Mouse (Mus musculus): ENCODE measurements at regions not wholly inside any gene's neighbourhood (a gene's known extent, or its start where the extent isn't known, plus 50 kb on each side); places are given as distances from the start of the nearest gene placed in this dataset.

- peak in 1 of 2 experiments; percentile 30 for DNase-seq (ENCODE audit: low spot score in 2 of 2)
Measured at GRCm38 (mm10) chr8:115478406-115479060, 229.1 kb downstream of the Maf start.

GRCm38 (mm10) chr8:115476071-115476470 lies 231.5 kb downstream of the Maf start:
- DNase-seq (ENCODE audit: low spot score in 2 of 2): no peak

GRCm38 (mm10) chr8:115475156-115475555 lies 232.4 kb downstream of the Maf start:
- no peak for DNase-seq (ENCODE audit: low spot score in 2 of 2)

- no peak for DNase-seq (ENCODE audit: low spot score in 2 of 2)
Measured at GRCm38 (mm10) chr8:115473974-115474373, 233.6 kb downstream of the Maf start.

GRCm38 (mm10) chr8:115466553-115466952 lies 241.0 kb downstream of the Maf start:
- DNase-seq (ENCODE audit: low spot score in 2 of 2): no peak

- no peak for DNase-seq (ENCODE audit: low spot score in 2 of 2)
Measured at GRCm38 (mm10) chr8:115466122-115466521, 241.5 kb downstream of the Maf start.

GRCm38 (mm10) chr8:115462657-115463056 lies 244.9 kb downstream of the Maf start:
- no peak for DNase-seq (ENCODE audit: low spot score in 2 of 2)

GRCm38 (mm10) chr8:115458119-115458518 lies 249.5 kb downstream of the Maf start:
- no peak for DNase-seq (ENCODE audit: low spot score in 2 of 2)

GRCm38 (mm10) chr8:115450789-115451188 lies 256.8 kb downstream of the Maf start:
- no peak for DNase-seq (ENCODE audit: low spot score in 2 of 2)

- DNase-seq (ENCODE audit: low spot score in 2 of 2): no peak
Measured at GRCm38 (mm10) chr8:115448367-115448766, 259.2 kb downstream of the Maf start.

GRCm38 (mm10) chr8:115444519-115444918 lies 263.1 kb downstream of the Maf start:
- DNase-seq (ENCODE audit: low spot score in 2 of 2): no peak

GRCm38 (mm10) chr8:115441943-115442550 lies 265.5 kb downstream of the Maf start:
- DNase-seq (ENCODE audit: low spot score in 2 of 2): no peak

GRCm38 (mm10) chr8:115441323-115441722 lies 266.3 kb downstream of the Maf start:
- DNase-seq (ENCODE audit: low spot score in 2 of 2): no peak

GRCm38 (mm10) chr8:115440151-115440550 lies 267.4 kb downstream of the Maf start:
- DNase-seq (ENCODE audit: low spot score in 2 of 2): no peak

- no peak for DNase-seq (ENCODE audit: low spot score in 2 of 2)
Measured at GRCm38 (mm10) chr8:115439512-115439911, 268.1 kb downstream of the Maf start.

- DNase-seq (ENCODE audit: low spot score in 2 of 2): no peak
Measured at GRCm38 (mm10) chr8:115437956-115438355, 269.6 kb downstream of the Maf start.

GRCm38 (mm10) chr8:115436356-115436721 lies 271.3 kb downstream of the Maf start:
- no peak for DNase-seq (ENCODE audit: low spot score in 2 of 2)

- DNase-seq (ENCODE audit: low spot score in 2 of 2): no peak
Measured at GRCm38 (mm10) chr8:115435720-115436355, 271.8 kb downstream of the Maf start.

- peak in 1 of 2 experiments; percentile 22 for DNase-seq (ENCODE audit: low spot score in 2 of 2)
Measured at GRCm38 (mm10) chr8:115432396-115433040, 275.1 kb downstream of the Maf start.

- no peak for DNase-seq (ENCODE audit: low spot score in 2 of 2)
Measured at GRCm38 (mm10) chr8:115430793-115431192, 276.8 kb downstream of the Maf start.

GRCm38 (mm10) chr8:115429291-115429883 lies 278.2 kb downstream of the Maf start:
- DNase-seq (ENCODE audit: low spot score in 2 of 2): no peak

All from urinary bladder, postnatal 4 days (tissue).